Mouse (Mus musculus) mouse trophoblast stem cell (cell line): ENCODE measurements around the gene Taar7a.

ENCODE experiments used
- in situ Hi-C, 2 experiments: fragments of 300-500 bp; cut with MseI, MboI; formaldehyde crosslinking; loops; 2 replicates in 1 of 2; 3 replicates in 1 of 2; pipeline ENCODE4 v1.15.1; 2025

Taar7a gene

GRCm38 (mm10) chr10:23948026-23948425 lies 45.3 kb downstream of the Taar7a start:
- in situ Hi-C loops, result no loop called here

- in situ Hi-C loops, result no loop called here
These were observed 50.8 kb downstream of the Taar7a start for GRCm38 (mm10) chr10:23942465-23942864.
